Mouse (Mus musculus) c-Kit-positive CD71-positive TER-119-negative erythroid progenitor cells, embryonic 14.5 days (primary cell): Measurements from ENCODE around the gene Zer1.
"Not testable (repeated sequence)": the region's sequence is repeated elsewhere in the genome, so short reads cannot be mapped to it uniquely, and the experiment has no call there.

Experiments
- DNase-seq: peaks from one replicate; pipeline ENCODE4 v3.0.0-alpha.2; 2013; ENCODE audit warnings: low read depth

Zer1 gene

DNA sequence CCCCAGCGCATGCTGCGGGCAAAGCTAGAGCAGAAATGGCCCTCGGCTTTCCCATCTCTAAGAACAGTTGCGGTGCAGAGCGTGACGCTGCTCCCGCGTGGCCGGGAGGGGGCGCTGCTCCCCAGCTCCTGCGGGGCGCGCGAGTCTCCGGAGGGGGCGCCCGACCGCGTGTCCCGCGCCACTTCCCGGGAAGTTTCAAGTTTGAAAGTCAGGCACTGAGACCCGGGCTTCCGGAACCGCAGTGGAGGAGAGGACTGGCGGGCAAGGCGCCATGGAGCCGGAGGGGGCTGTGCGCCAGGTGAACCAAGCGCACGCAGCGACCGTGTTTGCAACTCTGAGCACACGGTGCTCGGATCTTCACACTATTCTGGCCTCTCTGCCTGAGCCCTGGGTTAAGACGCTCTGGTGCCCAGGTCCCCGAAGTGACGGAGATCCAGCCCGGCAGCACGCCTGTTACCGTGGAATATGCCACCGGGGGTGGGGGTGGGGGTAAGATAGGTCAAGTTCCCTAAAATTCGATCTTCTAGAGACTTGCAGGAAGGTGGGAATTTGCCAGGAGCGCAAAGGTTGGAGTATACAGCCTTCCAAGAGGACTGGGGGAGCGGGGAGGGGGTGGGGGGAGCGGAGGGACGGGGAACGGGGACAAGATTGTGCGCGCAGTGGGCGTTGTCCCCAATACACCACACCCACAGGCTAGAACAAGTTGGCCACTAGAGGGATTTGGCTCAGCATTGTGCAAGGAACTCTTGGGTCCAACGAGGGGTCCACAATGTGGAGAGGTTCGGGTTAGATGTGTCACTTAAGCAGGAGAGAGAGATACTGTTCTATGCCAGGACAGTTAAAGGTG, 46.7 kb downstream of the Zer1 start, which contains the start of gene Pkn3:
TSS of gene Pkn3 (plus strand) at position 183 of the 847 bp plus-strand sequence.
- DNase-seq: peak; percentile 61

- no peak for DNase-seq
These were observed 47.4 kb downstream of the Zer1 start for GRCm38 (mm10) chr2:30076959-30077358.

DNA sequence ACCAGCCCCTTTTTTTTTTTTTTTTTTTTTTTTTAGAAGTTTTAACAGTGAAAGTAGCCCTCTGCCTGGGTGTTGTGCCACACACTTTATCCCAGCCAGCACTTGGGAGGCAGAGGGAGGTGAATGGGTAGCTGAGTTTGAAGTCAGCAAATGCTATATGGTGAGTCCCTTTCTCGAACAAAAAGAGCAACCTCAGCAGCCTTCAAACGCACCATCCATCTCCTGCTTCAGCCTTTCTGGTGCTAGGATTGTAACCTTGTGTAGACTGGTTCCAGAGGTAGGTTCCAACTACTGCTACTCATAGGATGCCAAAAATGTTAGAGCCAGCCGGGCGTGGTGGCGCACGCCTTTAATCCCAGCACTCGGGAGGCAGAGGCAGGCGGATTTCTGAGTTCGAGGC, 47.9 kb downstream of the Zer1 start:
- DNase-seq: no peak

DNA sequence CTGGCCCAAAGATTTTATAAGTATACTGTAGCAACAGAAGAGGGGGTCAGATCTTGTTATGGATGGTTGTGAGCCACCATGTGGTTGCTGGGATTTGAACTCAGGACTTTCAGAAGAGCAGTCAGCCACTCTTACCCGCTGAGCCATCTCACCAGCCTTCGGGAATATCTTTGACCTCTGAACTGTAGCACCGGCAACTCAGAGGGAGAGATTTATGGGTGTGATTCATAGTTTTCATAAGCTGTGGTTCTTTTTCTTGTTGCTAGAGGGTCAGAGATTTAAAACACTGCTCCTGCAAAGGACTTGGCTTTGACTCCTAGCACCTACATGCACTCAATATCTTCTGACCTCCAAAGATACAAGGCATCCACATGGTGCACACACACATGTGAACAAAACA, 48.8 kb downstream of the Zer1 start:
- no peak for DNase-seq

- no peak for DNase-seq
These were observed 51.1 kb downstream of the Zer1 start for GRCm38 (mm10) chr2:30073285-30073684.

- no peak for DNase-seq
These were observed 51.5 kb downstream of the Zer1 start for GRCm38 (mm10) chr2:30072875-30073274.

DNA sequence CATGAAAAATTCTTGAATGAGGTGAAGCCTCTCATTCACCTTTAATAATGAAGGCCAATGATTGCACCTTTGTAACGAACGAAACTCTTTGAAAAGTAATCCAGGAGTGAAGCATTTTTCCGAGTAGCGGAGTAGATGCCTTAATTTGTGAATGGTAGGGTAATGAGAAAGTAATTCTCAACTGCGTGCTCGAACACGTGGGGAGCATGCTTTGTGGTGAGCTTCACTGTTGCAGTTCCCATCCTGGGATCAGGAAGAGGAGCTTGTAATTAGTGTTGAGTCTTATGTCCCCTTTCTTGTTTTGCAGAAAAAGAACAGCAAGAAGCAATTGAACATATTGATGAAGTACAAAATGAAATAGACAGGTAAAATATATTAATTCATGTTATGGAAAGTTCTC, 56.4 kb downstream of the Zer1 start:
- DNase-seq: no peak

GRCm38 (mm10) chr2:30067031-30067888, 57.1 kb downstream of the Zer1 start:
- DNase-seq: no peak

DNA sequence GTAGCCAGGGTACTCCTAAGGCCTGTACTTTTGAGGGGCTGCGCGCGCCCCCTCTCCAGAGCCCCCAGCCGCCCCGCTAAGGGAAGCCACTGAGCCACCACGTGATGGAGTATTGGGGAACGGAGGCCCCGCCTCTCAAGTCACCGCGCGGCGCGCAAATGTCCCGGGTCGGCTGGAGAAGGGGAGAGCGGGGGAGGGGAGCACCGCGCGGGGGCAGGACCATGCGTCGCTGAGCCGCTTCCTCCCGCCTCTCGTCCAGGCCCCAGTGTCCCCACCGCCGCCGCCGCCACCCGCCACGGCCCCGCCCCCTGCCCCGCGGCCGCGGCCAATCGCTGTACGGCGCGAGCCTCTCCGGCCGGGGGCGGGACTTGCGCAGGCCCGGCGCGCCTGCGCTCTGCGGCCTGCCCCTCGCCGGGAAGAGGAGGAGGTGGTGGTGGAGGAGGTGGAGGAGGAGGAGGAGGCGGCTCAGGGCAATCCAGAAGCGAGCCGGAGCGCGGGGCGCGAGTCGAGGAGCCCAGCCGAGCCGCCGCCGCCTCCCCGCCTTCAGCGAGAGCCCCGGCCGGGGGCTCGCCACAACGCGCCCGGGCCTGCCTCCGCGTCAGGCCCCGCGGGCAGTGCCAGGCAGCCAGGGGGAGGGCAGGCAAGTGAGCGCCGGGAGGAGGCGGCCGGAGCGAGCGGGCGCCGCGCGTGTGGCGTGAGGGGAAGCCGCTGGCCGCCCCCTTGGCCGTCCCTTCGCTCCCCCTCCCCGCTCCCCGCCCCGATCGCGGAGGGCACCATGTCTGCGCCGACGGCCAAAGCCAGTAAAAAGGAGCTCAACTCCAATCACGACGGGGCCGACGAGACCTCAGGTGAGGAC, 58.1 kb downstream of the Zer1 start:
- DNase-seq: peak; percentile 84

GRCm38 (mm10) chr2:30064298-30064697, 60.1 kb downstream of the Zer1 start:
- DNase-seq: no peak

DNA sequence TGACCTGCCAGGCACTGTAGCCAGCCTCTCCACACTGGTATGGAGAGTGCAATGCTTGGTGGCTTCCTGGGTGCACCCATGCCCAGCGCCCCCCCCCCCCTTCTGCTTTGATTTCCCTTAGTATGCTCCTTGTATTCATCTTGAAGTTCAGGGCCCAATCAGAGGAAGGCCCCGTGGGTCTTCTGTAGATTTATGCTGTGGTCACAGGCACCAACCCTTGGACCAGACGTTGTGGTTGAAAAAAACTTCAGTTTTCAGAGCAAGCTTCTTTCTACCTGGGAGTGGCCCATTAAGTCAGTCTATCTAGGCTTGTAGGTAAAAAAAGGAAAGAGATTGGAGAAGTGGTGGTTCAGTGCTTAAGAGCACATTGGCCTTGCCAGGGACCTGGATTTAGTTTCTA, 60.6 kb downstream of the Zer1 start:
- DNase-seq: no peak

- DNase-seq: no peak
These were observed 61.1 kb downstream of the Zer1 start for GRCm38 (mm10) chr2:30063235-30063634.

DNA sequence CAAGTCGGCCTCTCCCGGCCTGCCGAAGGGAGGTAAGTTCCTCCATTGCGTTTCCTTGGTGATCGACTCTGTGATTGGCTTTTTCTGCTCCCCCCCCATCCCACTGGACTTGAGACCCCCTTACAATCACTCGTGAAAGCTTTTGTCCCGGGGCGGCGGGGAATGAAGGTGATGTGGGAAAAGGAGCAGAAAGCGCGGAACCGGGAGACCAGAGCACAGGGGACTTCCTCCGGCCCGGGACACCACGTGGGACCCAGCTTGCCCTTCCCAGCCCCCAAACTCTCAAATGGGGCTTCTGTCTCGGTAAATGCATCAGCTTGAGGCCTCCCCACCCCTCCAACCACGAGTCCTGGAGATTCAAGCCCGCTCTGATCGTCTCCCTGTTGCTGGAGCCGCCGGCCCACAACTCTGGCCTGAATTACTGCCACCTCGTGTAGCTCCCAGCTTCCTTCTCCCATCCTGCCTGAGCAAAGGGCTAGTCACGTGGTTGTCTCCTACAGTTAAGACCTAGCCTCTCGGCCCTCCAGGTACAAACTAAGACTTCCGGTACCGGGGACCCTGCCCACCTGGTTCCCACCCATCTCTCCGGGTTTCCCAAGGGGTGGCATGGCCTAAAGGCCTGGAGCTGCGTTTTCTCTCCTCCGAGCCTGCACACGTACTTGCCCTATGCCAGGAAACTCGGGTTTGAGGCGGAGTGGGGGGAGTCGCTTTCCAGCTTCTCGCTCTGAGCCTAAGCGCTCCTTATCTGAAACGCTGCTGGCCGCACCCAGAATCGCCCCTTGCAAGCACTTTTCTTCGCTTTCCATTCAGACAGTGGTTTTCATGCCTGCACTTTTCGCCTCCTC, 61.9 kb downstream of the Zer1 start:
- DNase-seq: peak; percentile 73

DNA sequence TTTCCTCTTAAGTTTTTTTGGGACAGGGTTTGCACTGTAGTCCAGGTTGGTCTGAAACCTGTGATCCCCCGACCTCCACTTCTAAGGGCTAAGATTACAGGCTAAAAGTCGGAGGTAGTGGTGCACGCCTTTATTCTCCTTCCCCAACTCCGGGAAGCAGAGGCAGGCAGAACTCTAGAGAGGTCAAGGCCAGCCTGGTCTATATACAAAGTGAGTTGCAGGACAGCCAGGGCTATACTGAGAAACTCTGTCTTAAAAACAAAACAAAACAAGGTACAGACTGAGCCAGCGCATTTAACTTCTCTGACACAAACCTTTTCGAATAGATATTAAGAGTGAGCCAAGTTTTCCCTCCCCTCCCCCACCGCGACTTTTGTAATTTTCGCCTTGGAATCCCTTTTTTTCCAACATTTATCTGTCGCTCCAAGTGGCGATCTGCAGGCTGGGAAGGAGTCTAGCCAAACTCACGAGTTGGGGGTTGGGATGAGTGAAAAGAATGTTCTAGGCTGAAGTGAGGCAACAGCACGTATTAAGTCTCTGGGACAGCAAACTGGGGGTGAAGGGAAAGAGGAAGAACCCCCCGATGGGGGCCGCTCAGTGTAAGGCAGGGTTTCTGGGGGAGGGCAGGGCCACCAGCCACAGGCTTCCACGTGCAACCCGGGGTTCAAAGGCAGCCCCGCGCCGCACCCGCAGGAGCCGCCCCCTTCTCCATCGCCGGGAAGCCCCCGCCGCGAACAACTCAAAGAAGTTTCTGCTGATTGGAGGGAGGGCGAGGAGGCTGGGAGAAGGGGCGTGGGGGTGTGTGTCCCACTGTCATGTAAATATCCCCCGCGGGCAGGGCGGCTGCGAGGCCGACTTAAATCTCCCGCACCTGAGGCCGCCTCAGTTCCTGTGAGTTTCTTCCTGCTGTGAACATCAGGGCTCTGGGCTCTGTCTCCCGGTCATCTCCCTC, 62.9 kb downstream of the Zer1 start:
- DNase-seq: no peak

GRCm38 (mm10) chr2:30058418-30058817, 66.0 kb downstream of the Zer1 start:
- no peak for DNase-seq

- DNase-seq: no peak
These were observed 67.0 kb downstream of the Zer1 start, which contains the start of gene Set for GRCm38 (mm10) chr2:30057223-30057904. Set (plus strand) TSS chr2:30057378.

DNA sequence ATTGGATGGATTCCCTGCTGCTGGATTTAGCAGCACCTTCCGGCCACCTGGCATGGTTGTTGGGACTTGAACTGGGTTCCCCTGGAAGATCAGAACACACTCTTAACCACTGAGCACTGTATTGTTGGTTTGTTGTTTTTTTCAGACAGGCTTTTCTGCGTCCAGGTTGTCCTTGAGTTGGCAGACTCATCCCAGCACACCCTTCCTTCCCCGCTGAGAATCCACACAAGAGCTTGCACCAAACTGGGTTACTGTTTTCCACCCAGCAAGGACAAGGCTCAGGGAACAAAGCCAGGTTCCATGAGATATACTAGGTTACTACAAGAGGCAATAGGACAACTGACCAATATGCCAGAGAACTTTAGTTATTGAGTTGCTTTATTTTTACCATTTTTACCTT, 67.6 kb downstream of the Zer1 start:
- DNase-seq: no peak

DNA sequence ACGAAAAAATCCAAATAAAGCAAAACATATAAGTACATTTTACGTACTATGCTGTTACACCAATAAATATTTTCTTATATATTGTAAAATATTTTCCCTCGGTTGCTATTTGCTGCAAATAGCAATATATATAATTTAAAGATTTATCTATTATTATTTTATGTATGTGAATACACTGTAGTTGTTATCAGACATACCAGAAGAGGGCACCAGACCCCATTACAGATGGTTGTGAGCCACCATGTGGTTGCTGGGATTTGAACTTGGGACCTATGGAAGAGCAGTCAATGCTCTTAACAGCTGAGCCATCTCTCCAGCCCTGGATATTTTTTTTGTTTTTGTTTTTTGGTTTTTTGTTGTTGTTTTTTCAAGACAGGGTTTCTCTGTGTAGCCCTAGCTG, 69.1 kb downstream of the Zer1 start:
- not testable (repeated sequence) for DNase-seq
